Mouse (Mus musculus) CD4-positive naive resting alpha-beta T cell, adult 57 days (primary cell): ENCODE results near the gene Chic1. TPM values are rescaled to one million over a fixed set of nuclear protein-coding genes. Genes with fewer than 3 reads are reported as not detected.

Source experiments
- total RNA-seq: library from RNA; stranded (reverse); gene quantifications from one replicate; pipeline ENCODE4 v1.2.4, GENCODE M21; 2023

The Chic1 gene
- 2.1 TPM for total RNA-seq

DNA sequence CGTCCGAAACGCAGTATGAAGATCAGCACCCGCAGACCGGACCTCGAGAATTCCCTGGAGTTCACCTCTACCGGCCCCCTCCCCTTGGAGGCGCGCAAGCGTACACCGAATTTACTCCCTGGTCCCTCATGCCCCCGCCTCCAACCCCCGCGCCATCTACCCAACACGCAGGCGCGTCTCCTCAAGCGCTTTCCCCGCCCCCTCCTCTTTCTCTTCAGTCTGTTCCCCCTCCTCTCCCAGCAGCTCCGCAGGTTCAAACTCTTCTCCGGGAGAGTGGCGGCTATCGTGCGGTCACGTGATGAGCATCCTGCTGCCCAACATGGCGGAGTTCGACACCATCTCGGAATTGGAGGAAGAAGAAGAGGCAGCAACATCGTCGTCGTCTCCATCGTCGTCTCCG is at the start of gene Chic1:
TSS of gene Chic1 (plus strand) at position 190 of the 400 bp plus-strand sequence.

GRCm38 (mm10) chrX:103321146-103321545 is 35.1 kb upstream of the Chic1 start, which contains the start of gene Cdx4:
Cdx4 (plus strand) TSS chrX:103321398.

GRCm38 (mm10) chrX:103414167-103414566 is 57.9 kb downstream of the Chic1 start, which contains the start of gene Tsx:
Tsx (plus strand) TSS chrX:103414467.

GRCm38 (mm10) chrX:103421710-103422109 is 65.4 kb downstream of the Chic1 start, which contains the start of gene Gm26992:
Gm26992 (plus strand) TSS chrX:103422010.

Other genes with a start within 250 kb of the Chic1 start
- not detected for gene Nap1l2, start 169.8 kb upstream of the Chic1 start, total RNA-seq
- gene Cdx4, start 35.1 kb upstream of the Chic1 start, total RNA-seq = not detected
- 0.77 TPM for gene Tsx, start 58.0 kb downstream of the Chic1 start, total RNA-seq
- not detected for gene Gm26992, start 65.5 kb downstream of the Chic1 start, total RNA-seq